Mouse (Mus musculus): ENCODE data around the gene Slc38a4. TPM values are rescaled to one million over a fixed set of nuclear protein-coding genes. Genes with fewer than 3 reads are reported as not detected.

The Slc38a4 gene
- total RNA-seq, 1 experiment from 2014 or later: not detected

DNA sequence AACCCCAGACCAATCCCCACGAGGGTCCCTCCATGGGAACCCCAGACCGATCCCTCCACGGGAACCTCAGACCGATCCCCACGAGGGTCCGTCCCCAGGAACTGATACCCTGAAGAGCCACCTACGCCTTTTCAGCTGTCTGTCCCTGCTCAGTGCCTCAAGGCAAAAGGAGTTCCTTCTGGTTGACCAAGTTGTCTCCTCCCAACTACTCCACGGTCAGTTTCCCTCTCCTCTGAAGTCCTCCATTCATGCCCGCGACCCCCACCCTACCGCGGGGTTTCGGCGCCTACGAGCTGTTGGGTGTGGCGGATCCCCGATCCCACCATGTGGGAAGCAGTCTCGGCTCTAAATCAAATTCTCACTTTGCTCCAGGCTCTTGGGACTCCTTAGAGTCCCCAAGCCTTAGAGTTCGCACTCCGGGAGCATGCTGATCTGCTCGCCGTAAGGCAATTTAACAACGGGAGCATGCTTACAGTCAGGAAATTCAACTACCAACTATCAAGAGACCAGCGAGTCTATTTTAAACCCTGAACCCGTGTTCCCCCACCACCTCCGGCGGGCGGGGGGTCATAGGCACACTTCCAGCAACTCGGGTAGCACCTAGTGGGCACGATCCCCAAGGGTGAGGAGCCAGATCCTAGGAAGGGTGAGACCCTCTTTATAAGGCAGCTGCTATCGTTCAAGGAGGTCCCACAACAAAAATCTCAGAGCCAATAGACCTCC is 828 bp downstream of the Slc38a4 start:
- no peak for ATAC-seq (replicated peaks; ENCODE audit: low read depth, poor library complexity, severe bottlenecking)

DNA sequence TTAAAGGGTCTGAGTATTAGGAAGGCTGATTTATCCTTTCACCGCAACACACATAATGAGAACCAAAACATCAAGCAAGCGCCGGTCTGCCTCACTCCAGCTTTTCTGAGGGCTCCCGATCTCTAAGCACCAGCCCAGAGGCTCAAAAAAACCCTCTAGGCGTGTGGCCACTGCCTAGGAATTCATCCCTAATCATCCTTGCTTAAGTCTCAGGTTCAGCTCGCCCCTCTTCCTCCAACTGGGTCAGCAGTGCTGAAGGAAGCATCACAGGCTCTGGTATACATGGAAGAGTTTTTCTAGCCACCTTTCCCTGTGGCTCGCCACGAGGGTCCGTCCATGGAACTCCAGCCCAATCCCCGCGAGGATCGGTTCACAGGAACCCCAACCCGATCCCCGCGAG is 1.6 kb downstream of the Slc38a4 start:
- ATAC-seq (replicated peaks; ENCODE audit: low read depth, poor library complexity, severe bottlenecking): no peak

DNA sequence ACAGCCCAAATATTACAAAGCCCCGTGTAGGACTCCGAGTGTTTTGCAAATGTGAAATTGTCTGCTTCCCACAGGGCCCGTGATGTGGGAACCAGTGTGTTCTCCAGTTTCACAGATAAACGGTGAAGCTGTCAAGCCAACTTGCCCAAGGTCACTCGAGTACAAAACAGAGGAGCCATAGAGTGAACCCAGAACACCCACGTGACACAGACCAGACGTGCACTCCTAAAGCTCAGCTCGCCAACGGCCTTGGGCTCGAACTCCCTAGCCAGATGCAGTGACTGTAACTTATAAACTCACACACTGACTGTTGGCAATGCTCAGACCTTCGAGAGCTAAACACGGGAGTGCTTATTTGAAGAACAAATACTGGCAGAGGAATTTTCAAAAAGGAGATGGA is 5.3 kb downstream of the Slc38a4 start:
- ATAC-seq (replicated peaks; ENCODE audit: low read depth, poor library complexity, severe bottlenecking): no peak

DNA sequence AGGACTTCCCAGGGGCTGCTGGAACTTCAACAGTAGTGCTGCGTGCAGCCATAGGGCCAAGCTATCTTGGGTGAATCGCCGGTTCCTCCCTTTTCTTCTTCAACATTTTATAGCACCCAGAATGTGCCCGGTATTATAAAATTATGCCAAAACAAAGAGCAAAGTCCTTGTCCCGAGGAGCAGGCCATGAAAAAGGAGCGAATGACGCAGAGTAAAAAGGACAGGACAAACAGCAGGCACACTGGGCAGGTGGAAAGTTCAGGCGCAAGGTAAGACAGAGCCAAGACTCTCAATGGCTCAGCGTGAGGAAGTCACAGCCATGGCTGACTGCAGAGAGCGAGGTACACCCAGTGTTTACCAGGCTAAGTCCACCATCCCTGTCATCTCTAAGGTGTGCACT is 5.7 kb downstream of the Slc38a4 start:
- no peak for ATAC-seq (replicated peaks; ENCODE audit: low read depth, poor library complexity, severe bottlenecking)

DNA sequence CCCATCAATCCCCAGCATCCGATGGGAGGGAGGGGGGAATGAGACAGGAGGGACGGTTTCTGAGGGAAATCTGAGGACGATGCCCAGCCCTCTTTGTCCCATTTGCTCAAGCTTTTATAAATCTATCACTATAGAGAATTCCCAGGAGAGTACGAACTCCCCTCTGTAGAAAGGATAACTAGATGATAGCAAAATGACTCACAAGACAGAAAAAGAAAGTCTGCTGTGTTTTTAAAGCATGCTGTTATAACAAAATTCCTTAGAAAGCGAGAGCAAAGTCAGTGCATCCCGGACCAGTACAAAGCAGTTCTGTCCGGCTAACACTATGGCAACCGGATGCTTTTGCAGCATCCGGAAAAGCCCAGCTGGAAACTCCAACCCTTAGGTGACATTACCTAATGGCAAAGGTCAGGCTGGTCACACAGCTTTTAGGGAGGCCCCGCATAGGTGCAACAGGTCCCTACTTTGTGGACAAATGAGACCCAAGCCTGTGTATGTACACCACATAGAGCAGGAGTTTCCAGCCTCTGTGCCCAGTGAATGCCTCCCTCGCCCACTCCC is 6.4 kb downstream of the Slc38a4 start:
- no peak for ATAC-seq (replicated peaks; ENCODE audit: low read depth, poor library complexity, severe bottlenecking)

DNA sequence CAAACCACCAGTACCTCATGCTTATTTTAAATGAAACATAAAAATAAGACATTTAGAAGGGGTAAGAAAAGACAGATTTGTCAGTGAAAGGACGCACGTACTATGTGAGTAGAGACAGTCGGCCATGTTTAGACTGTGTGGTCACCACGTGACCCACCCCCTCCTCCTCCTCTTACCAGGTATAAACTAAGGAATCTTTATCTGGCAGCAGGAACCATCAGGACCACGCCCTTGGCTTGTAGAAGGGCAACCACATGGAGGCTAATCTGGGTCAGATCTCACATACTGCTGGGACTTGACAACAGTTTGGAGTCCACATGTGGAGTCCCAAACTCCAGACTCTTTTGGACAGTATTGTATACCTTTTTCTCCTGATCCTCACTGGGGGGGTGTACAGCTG is 7.5 kb downstream of the Slc38a4 start:
- ATAC-seq (replicated peaks; ENCODE audit: low read depth, poor library complexity, severe bottlenecking): no peak

DNA sequence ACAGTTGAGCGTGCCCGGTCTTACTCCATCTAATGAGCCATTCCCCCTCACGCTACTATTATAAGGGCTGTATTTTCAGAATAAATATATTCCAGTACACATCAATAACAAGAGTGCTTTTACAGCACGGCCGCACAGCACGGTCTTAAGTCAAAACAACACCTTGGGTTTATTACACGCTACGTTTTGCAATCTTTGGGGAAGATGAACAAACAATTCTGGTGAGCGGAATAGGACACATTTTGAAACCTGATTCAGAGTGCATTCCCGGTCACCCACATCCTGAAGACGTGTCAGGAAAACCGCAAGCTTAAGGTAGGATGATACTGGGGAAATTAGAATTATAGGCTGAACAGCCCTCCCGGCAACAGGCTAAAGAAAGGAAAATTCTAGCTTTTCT is 11.8 kb downstream of the Slc38a4 start:
- no peak for ATAC-seq (replicated peaks; ENCODE audit: low read depth, poor library complexity, severe bottlenecking)

DNA sequence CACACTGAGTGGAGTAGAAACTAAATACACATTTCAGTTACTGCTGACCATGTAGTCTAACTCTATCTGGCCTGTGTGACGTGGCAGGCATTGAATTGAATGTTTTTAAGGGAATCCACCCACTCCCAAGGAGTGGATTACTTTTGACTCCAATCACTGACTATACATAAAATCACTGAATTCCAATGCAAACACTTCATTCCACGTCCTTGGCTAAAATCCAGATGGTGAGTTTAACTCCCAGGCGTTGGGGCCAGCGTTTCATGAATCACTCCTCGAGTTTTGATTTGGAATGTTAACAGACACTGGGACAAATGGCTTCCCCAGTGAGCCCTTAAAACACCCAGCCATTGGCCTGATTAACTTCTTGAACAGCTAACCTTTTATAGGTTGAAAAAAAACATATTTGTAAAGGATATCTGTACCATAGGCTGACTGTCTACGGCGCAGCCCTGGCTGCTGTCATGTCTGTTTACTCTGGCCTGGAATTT is 13.7 kb downstream of the Slc38a4 start:
- ATAC-seq (replicated peaks; ENCODE audit: low read depth, poor library complexity, severe bottlenecking): no peak

DNA sequence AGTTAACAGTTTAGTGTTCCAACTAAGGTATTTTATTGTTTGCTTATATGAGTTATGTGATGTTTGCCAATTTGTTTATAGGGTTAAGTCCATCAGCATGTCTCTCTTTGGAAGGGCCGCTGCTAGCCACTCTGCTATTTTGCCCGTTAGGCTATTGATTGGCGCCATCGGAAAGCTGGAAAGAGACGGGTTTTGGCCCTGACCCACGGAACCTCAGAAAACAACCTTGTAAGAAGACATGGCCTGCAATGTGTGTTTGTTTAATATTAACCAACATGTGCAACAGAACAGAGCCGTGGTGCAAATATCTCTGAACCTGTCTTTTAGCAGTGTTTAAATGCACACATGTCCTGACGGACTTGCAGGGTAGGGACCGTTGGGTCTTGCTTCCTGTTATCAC is 14.6 kb downstream of the Slc38a4 start:
- no peak for ATAC-seq (replicated peaks; ENCODE audit: low read depth, poor library complexity, severe bottlenecking)

DNA sequence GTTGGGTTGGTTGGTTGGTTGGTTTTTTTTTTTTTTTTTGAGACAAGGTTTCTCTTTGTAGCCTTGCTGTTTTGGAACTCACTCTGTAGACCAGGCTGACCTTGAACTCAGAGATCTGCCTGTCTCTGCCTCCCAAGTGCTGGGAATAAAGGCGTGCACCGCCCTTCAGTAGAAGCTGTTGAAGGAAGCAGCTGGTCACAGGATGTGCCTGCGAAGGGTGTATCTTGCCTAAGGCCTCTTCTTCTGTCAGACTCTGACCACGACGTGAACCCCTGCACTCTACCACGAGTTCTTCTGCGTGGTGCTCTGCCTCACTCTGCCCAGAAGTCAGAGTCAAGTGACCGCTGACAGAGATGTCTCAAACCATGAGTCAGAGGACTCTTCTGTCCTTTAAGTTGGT is 18.0 kb downstream of the Slc38a4 start:
- no peak for ATAC-seq (replicated peaks; ENCODE audit: low read depth, poor library complexity, severe bottlenecking)

DNA sequence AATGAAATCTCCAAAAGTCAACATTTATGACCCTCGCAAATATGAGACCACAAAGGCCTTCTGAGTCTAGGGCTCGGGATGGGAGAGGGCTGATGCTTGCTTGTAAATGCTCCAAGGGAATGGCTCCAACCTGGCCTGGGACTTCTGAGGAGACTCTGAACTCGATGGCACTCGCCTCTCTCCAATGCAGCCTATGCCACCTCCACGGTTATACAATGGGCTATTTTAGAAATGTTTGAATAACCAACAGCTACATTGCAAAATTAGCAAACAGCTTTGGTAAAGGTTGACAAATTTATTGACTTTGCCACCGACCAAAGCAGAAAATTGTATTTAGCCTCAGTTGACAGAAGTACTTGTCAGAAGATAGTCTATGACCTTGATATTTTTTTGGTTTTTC is 19.9 kb downstream of the Slc38a4 start:
- no peak for ATAC-seq (replicated peaks; ENCODE audit: low read depth, poor library complexity, severe bottlenecking)

DNA sequence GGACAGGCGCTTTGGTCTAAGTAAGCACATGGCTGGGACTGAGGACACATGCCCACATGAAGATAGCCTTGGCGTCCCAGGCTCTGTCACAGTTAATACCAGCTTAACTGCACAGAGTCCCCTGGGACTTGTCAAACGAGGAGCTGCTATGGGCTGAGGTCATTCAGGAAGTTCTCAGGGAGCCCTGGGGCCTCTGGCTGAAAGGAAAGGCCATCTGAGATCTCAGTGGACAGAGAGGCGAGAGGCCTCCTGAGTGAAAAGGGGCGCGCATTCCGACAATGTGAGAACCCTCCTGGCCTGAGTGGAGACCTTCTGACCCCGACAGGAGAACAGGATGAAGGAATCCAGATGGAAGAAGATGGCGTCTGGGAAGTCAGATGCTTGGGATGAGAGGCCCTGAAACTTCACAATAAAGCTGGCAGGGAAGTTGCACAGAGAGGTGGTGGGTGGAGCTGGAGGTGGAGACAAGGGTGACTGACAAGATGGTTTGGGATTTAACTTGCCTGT is 22.2 kb downstream of the Slc38a4 start:
- no peak for ATAC-seq (replicated peaks; ENCODE audit: low read depth, poor library complexity, severe bottlenecking)

DNA sequence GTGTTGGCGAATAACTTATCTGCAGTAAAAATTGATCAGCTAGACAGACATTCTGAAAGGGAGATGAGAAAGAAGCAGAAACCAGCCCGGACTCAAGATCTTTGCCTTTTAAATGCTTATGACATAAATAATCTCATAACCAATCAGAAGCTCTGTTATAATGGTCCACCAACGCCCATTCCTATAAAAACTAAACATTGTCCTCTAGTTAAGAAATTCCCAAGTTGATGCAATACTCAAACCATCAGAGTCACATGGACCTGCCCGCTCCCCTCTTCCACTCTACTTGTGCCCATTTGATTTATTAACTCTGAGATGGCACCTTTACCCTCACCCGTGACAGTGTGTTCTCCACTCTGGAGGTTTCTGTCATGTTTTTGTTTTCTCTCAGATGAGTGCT is 23.9 kb downstream of the Slc38a4 start:
- ATAC-seq (replicated peaks; ENCODE audit: low read depth, poor library complexity, severe bottlenecking): no peak

DNA sequence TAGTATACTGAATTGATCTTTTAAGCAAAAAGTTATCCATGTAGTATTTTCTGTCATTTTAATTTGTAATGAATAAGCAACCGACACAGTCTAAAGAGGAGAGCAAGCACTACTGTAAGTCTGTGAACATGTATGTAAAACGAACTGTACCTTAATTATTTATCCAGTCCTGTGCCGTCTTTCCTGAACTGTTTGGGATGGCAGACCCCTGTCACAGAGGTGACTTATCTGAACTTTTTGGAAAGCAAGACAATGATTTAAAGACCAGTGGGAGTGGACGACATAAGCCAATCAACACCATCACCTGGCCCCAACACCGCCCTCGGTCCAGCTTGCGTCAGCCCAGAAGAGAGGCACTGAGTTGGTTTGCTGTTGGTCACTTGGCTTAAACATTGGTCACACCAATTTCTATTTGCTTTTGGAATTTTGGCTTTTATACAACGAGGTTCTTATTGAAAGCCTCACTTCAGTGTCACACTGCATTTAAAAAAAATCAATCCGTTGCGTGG is 24.7 kb downstream of the Slc38a4 start:
- ATAC-seq (replicated peaks; ENCODE audit: low read depth, poor library complexity, severe bottlenecking): no peak

DNA sequence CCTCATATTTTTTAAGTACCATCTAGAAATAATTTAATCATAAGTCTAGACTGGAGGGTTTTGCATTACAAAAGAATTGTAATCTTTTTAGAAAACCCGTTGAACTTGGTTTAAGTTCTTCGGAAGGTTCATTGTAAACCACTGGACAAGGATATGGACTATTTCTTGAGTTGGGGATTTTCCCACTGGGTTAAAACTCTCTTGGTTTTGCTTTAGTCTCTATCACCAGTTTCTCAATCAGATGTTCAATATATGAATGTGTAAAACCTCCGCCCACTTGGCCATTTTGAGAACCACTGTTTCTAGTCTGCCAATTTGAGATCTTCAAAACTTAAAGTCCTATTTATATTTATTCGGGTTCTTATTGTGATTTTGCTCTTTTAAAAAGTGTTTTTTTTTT is 25.6 kb downstream of the Slc38a4 start:
- no peak for ATAC-seq (replicated peaks; ENCODE audit: low read depth, poor library complexity, severe bottlenecking)

DNA sequence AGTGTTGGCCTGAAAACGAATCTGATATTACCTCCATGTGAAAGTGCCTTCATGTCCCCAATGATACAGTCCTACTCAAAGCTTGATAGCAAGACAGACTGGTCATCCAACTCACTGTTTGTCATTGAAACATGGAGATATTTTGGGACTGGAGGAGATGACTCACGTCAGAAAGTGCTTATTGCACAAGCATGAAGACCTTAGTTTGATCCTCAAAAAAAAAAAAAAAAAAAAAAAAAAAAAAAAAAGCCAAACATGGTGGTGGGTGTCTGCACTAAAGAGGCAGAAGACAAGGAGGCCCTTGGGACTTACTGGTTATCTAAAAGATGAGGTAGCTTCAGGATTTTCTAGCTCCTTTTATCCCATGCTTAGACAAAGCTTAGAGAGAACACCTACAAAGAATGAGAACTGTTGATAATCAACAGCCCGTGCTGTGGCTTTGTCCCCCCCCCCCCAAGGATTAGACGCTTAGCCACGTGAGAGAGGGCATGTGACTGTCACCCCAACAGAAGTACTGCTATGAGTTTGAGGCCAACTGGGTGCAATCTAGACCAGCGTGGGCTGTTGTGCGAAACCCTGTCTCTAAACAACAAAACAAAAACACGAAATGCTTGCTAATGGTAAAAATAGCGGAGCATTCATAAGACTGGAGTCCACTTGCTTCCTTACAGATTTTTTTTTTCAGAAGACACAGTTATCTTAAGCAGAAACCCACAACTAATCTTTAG is 26.5 kb downstream of the Slc38a4 start:
- no peak for ATAC-seq (replicated peaks; ENCODE audit: low read depth, poor library complexity, severe bottlenecking)

DNA sequence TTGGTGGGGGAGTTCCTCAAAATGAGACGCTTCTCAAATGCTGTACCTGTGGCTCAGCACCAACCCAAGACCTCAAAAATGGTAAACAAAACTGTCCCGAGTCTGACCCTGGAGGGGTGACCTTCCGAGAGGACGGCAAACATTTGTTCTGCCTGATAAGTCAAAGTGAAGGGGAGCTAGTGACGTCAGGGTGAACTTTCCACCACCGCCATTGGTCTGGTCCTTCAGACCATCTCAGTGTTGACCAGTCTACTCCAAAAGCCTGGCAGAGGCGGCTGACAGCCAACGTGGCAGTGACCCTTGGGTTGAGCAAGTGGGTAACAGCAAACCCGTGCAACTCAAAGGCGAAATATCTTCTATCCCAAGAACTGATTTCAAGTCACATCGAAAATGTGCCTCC is 27.1 kb downstream of the Slc38a4 start:
- ATAC-seq (replicated peaks; ENCODE audit: low read depth, poor library complexity, severe bottlenecking): no peak

DNA sequence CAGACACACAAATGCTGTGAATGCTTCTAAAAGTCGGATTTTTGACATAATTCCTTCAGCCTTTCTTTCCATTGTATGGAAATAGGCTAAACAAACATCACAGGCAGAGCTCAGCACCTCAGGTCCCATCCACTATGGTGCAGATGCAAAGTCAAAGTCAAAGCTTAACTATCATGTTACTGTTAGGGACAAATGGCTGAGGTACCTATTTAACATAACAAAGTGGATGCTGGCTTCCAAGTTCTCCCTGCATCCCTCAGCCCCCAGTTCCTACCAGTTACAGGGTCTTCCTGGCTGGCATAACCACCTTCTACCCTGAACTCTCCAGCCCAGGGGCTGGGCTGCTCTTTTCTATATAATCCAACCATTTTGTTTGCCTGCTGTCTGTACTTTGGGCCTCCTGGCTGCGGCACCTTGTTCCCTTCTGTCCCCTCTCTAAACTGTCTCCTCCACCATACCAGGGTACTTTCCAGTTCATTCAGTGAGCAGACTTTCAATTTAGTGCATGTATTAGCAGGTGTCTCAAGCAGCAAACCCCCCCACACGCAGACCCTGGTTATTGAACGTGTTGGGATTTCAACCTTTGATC is 27.6 kb downstream of the Slc38a4 start:
- ATAC-seq (replicated peaks; ENCODE audit: low read depth, poor library complexity, severe bottlenecking): no peak

DNA sequence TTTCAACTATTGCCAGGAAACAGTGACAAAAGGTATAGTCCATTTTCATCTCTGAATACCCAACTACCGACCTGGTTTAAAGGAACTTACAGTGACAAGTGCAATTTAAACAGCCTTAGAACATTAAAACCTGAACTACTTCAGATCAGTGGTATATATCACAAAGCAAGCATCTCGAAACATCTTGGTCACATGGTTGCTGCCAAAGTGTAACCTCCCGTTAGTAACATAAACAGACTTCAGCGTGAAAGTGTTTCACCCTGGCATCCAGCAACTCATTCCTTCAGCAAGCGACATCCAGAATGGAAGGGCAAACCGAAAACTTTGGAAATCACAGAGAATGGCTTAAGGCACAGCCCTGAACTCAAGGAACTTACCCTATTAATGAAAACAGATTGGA is 29.1 kb downstream of the Slc38a4 start:
- ATAC-seq (replicated peaks; ENCODE audit: low read depth, poor library complexity, severe bottlenecking): no peak

DNA sequence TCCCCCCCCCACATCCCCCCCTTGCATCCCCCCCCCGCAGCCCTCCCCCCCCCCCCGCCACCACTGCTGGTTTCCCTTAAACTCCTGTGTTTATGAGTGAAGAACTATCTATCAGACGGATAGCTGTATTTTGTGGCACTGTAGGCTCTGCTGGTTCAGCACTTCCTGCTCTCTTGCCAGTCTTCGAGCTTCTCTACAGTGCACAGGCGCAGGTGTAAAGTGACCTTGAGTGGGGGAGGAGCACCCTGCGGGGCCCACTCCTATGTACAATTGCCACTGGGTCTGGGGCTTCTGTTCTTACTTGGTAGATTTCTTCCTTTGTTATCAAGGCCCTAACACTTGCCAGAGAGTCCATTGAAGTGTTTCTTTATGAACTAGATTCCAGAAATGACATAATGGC is 33.0 kb downstream of the Slc38a4 start:
- no peak for ATAC-seq (replicated peaks; ENCODE audit: low read depth, poor library complexity, severe bottlenecking)

DNA sequence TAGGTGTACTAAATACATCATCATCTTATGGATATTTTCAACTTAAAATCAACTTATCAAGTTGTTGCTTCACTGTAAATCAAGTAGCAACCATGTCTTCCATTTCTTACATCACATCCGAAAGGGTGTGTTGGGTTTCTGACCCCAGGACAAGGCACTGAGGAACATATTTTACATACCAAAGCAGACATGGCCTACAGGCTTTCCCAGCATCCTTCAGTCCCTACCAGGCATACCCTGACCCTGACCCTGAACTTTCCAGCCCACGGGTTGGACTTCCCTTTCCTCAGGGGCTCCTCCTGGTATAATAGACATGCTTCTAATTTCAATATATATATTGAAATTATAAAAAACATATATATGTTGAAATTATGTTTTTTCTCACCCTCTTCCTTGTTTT is 33.5 kb downstream of the Slc38a4 start:
- no peak for ATAC-seq (replicated peaks; ENCODE audit: low read depth, poor library complexity, severe bottlenecking)

Measured in common myeloid progenitor, adult 5-6 weeks (primary cell).